Mouse (Mus musculus) CH12.LX (cell line): ENCODE results near the gene Eif2d. TPM values are rescaled to one million over a fixed set of nuclear protein-coding genes. Genes with fewer than 3 reads are reported as not detected.

ENCODE experiments used
- DNase-seq: peaks from one replicate; pipeline ENCODE4 v3.0.0-alpha.2; 2013; ENCODE audit errors: extremely low read depth
- H3K27ac ChIP-seq: 2 replicates; pipeline ENCODE4 v1.5.1; 2012; ENCODE audit warnings: low read depth, mild to moderate bottlenecking, control low read depth, moderate library complexity; ENCODE audit not compliant: insufficient read depth
- H3K27me3 ChIP-seq: replicated peaks from 2 replicates; pipeline ENCODE3; 2012; ENCODE audit warnings: inconsistent platforms
- H3K36me3 ChIP-seq, 2 experiments: replicated peaks in 1 of 2; 2 replicates each; pipeline versions ENCODE3 to v1.6.1; 2012; ENCODE audit warnings: inconsistent platforms in 1 of 2, low read length in 1 of 2, mild to moderate bottlenecking in 1 of 2, mixed read lengths in 1 of 2, moderate library complexity in 1 of 2; ENCODE audit not compliant: control insufficient read depth in 1 of 2, insufficient read depth in 1 of 2
- H3K4me1 ChIP-seq, 2 experiments: 2 replicates each; pipeline ENCODE4 v1.6.1; 2012; ENCODE audit warnings: inconsistent platforms in 1 of 2, moderate library complexity in 1 of 2; ENCODE audit not compliant: insufficient read depth in 2 of 2, control insufficient read depth in 1 of 2
- H3K4me2 ChIP-seq: 2 replicates; pipeline ENCODE4 v1.6.1; 2012; ENCODE audit warnings: low read depth, mild to moderate bottlenecking, control low read depth; ENCODE audit not compliant: poor library complexity, insufficient read depth, severe bottlenecking
- H3K4me3 ChIP-seq, 3 experiments: fragments of 150-350 bp in 1 of 3; sonication (generic) in 1 of 3; replicated peaks in 1 of 3; 2 replicates each; pipeline versions ENCODE3 to v1.5.1; 2011 to 2012; ENCODE audit warnings: low read depth in 2 of 3, low read length in 2 of 3, mild to moderate bottlenecking in 2 of 3, moderate library complexity in 2 of 3, control low read depth in 1 of 3, improper control_type of control experiment in 1 of 3, inconsistent platforms in 1 of 3, mixed read lengths in 1 of 3; ENCODE audit not compliant: poor library complexity in 1 of 3
- H3K79me2 ChIP-seq: replicated peaks from 2 replicates; pipeline ENCODE4 v1.6.1; 2012; ENCODE audit warnings: mild to moderate bottlenecking, moderate library complexity; ENCODE audit not compliant: control insufficient read depth, poor library complexity, insufficient read depth, severe bottlenecking; ENCODE audit errors: extremely low read depth
- H3K9ac ChIP-seq: 2 replicates; pipeline ENCODE4 v1.6.1; 2012; ENCODE audit warnings: low read depth, mild to moderate bottlenecking, control low read depth, moderate library complexity; ENCODE audit not compliant: insufficient read depth
- H3K9me3 ChIP-seq: replicated peaks from 2 replicates; pipeline ENCODE3; 2012; ENCODE audit warnings: low read length, inconsistent platforms, mixed read lengths
- BHLHE40 ChIP-seq: IDR thresholded peaks from 2 replicates; pipeline ENCODE4 v1.6.1; 2011; ENCODE audit warnings: mild to moderate bottlenecking, low read depth, low read length, improper control_type of control experiment
- CHD1 ChIP-seq: IDR thresholded peaks from 2 replicates; pipeline ENCODE4 v1.6.1; 2012; ENCODE audit warnings: low read depth, low read length, improper control_type of control experiment, inconsistent platforms
- CHD2 ChIP-seq: IDR thresholded peaks from 2 replicates; pipeline ENCODE4 v1.6.1; 2011; ENCODE audit warnings: low read length, improper control_type of control experiment
- E2F4 ChIP-seq: IDR thresholded peaks from 2 replicates; pipeline ENCODE4 v1.6.1; 2011; ENCODE audit warnings: low read depth, low read length, improper control_type of control experiment; ENCODE audit not compliant: insufficient replicate concordance
- ELF1 ChIP-seq: IDR thresholded peaks from 2 replicates; pipeline ENCODE4 v1.6.1; 2014; ENCODE audit warnings: low read depth, mild to moderate bottlenecking, inconsistent platforms, low read length, improper control_type of control experiment
- EP300 ChIP-seq: IDR thresholded peaks from 2 replicates; pipeline ENCODE4 v1.6.1; 2011; ENCODE audit warnings: low read length, improper control_type of control experiment
- ETS1 ChIP-seq: conservative IDR thresholded peaks from 2 replicates; pipeline ENCODE4 v1.6.1; 2012; ENCODE audit warnings: low read depth, mild to moderate bottlenecking, inconsistent platforms, low read length, improper control_type of control experiment, moderate library complexity
- GABPA ChIP-seq: IDR thresholded peaks from 2 replicates; pipeline ENCODE4 v1.6.1; 2012; ENCODE audit warnings: low read depth, low read length, improper control_type of control experiment, inconsistent platforms; ENCODE audit not compliant: insufficient replicate concordance
- HCFC1 ChIP-seq: IDR thresholded peaks from 2 replicates; pipeline ENCODE4 v1.6.1; 2012; ENCODE audit warnings: low read depth, mild to moderate bottlenecking, inconsistent platforms, low read length, improper control_type of control experiment
- IRF4 ChIP-seq: IDR thresholded peaks from 2 replicates; pipeline ENCODE4 v1.6.1; 2014; ENCODE audit warnings: low read depth, mild to moderate bottlenecking, inconsistent platforms, low read length, improper control_type of control experiment
- MAFK ChIP-seq: IDR thresholded peaks from 2 replicates; pipeline ENCODE4 v1.6.1; 2011; ENCODE audit warnings: low read length, improper control_type of control experiment; ENCODE audit not compliant: insufficient replicate concordance
- MAX ChIP-seq: IDR thresholded peaks from 2 replicates; pipeline ENCODE4 v1.6.1; 2011; ENCODE audit warnings: low read length, improper control_type of control experiment
- MAZ ChIP-seq: IDR thresholded peaks from 2 replicates; pipeline ENCODE4 v1.6.1; 2012; ENCODE audit warnings: low read depth, mild to moderate bottlenecking, inconsistent platforms, low read length, improper control_type of control experiment, moderate library complexity
- MXI1 ChIP-seq: IDR thresholded peaks from 2 replicates; pipeline ENCODE4 v1.6.1; 2011; ENCODE audit warnings: mild to moderate bottlenecking, low read depth, low read length, improper control_type of control experiment
- MYC ChIP-seq: IDR thresholded peaks from 2 replicates; pipeline ENCODE4 v1.6.1; 2011; ENCODE audit warnings: low read depth, mild to moderate bottlenecking, improper control_type of control experiment, low read length
- NELFE ChIP-seq: IDR thresholded peaks from 2 replicates; pipeline ENCODE4 v1.6.1; 2011; ENCODE audit warnings: low read depth, low read length, improper control_type of control experiment
- NRF1 ChIP-seq: IDR thresholded peaks from 2 replicates; pipeline ENCODE4 v1.6.1; 2014; ENCODE audit warnings: low read depth, mild to moderate bottlenecking, inconsistent platforms, low read length, improper control_type of control experiment, moderate library complexity
- POLR2A ChIP-seq: IDR thresholded peaks from 2 replicates; pipeline ENCODE4 v1.6.1; 2011; ENCODE audit warnings: low read depth, mild to moderate bottlenecking, improper control_type of control experiment, low read length
- RAD21 ChIP-seq: IDR thresholded peaks from 2 replicates; pipeline ENCODE4 v1.6.1; 2011; ENCODE audit warnings: low read depth, mild to moderate bottlenecking, low read length, improper control_type of control experiment, moderate library complexity
- RCOR1 ChIP-seq: conservative IDR thresholded peaks from 2 replicates; pipeline ENCODE4 v1.6.1; 2012; ENCODE audit warnings: low read depth, mild to moderate bottlenecking, inconsistent platforms, low read length, improper control_type of control experiment
- SMC3 ChIP-seq: IDR thresholded peaks from 2 replicates; pipeline ENCODE4 v1.6.1; 2011; ENCODE audit warnings: low read depth, low read length, improper control_type of control experiment
- TBP ChIP-seq: conservative IDR thresholded peaks from 2 replicates; pipeline ENCODE4 v1.6.1; 2011; ENCODE audit warnings: low read depth, low read length, improper control_type of control experiment
- TCF12 ChIP-seq: IDR thresholded peaks from 2 replicates; pipeline ENCODE4 v1.6.1; 2014; ENCODE audit warnings: low read depth, mild to moderate bottlenecking, inconsistent platforms, low read length, improper control_type of control experiment
- USF1 ChIP-seq: IDR thresholded peaks from 2 replicates; pipeline ENCODE4 v1.6.1; 2014; ENCODE audit warnings: low read depth, mild to moderate bottlenecking, inconsistent platforms, low read length, improper control_type of control experiment
- ZC3H11A ChIP-seq: IDR thresholded peaks from 2 replicates; pipeline ENCODE4 v1.6.1; 2012; ENCODE audit warnings: low read depth, mild to moderate bottlenecking, inconsistent platforms, low read length, improper control_type of control experiment
- ZKSCAN1 ChIP-seq: IDR thresholded peaks from 2 replicates; pipeline ENCODE4 v1.6.1; 2012; ENCODE audit warnings: low read depth, inconsistent platforms, low read length, improper control_type of control experiment, borderline replicate concordance
- ZMIZ1 ChIP-seq: IDR thresholded peaks from 2 replicates; pipeline ENCODE4 v1.6.1; 2012; ENCODE audit warnings: low read depth, mild to moderate bottlenecking, inconsistent platforms, low read length, improper control_type of control experiment
- ZNF384 ChIP-seq: IDR thresholded peaks from 2 replicates; pipeline ENCODE4 v1.6.1; 2012; ENCODE audit warnings: low read depth, low read length, improper control_type of control experiment, inconsistent platforms
- dilution Hi-C: fragments of 300-500 bp; cut with MboI; formaldehyde crosslinking; loops from 2 replicates; pipeline ENCODE4 v1.14.3; 2020; ENCODE audit warnings: low sequenced_read_pairs; ENCODE audit not compliant: extremely low pct_unique_long_range_greater_than_20kb, extremely low pct_ligation_motif_present
- in situ Hi-C: fragments of 300-500 bp; cut with MboI; formaldehyde crosslinking; loops from 3 replicates; pipeline ENCODE4 v1.14.3; 2019; ENCODE audit warnings: low sequenced_read_pairs, low pct_ligation_motif_present, low pct_unique_long_range_greater_than_20kb, mixed read lengths
- polyA plus RNA-seq: library from polyadenylated mRNA; unstranded; fragments of >175 nt; gene quantifications from 2 replicates; pipeline ENCODE4 v1.2.1, GENCODE M21; 2012; ENCODE audit warnings: low read depth; ENCODE audit not compliant: insufficient read length
- total RNA-seq, 2 experiments: library from RNA; depleted of rRNA; stranded (reverse); fragments of 300-350 nt in 1 of 2; fragments of >200 nt in 1 of 2; gene quantifications; 2 replicates each; pipeline ENCODE4 v1.2.3; 2012 to 2014

Gene Eif2d
- total and polyA plus RNA-seq, 3 experiments, result 46.9 to 57.2 (median 53.0) TPM

DNA sequence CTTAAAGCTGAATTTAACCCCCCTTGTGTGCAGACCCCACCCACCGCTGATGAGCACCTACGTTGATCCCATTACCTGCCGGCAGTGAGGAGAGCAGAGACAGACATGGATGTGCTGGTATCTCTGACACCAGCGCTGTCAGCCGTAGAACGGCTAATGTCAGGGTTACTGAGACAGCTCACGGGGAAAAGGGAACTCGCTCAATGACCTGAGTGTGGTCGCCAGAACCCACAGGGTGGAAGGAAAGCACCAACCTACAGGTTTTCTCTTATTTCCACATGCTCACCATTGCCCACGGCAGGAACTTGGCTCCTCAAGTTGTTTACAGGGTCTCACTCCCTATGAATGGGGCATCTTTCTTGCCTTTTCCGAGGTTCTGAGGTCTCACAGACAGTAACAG lies 66.0 kb downstream of the Eif2d start:
- no peak for DNase-seq
- Histone ChIP-seq H3K36me3 (no peaks in the 10 kb centered on the region), H3K4me3 (no peak overlapping the region), H3K27ac (no peak overlapping the region), H3K4me1 (peaks cover 0 to 14% of the 10 kb centered on the region in 2 experiments; a peak in 2 of 4 replicates), H3K4me2 (no peak overlapping the region), H3K9ac (no peak overlapping the region), H3K79me2 (no peaks in the 10 kb centered on the region), H3K27me3 (peaks cover 2% of the 10 kb centered on the region), H3K9me3 (no peaks in the 10 kb centered on the region)
- in situ Hi-C loops (loop anchor here (5.0 kb wide), 1 partner anchor 37 kb away; no protein-coding TSS in a partner anchor), dilution Hi-C loops (no loop called here)
- TF ChIP-seq SMC3 (no peak), IRF4 (no peak), ZKSCAN1 (no peak), TCF12 (no peak), ZNF384 (no peak), MAX (no peak), ELF1 (no peak), POLR2A (no peak), CHD1 (no peak), MAFK (no peak), ZMIZ1 (no peak), ZC3H11A (no peak), EP300 (no peak), ETS1 (no peak), MYC (no peak), TBP (no peak), USF1 (no peak), NELFE (no peak), NRF1 (no peak)

- in situ Hi-C loops (no loop called here), dilution Hi-C loops (no loop called here)
- H3K27ac ChIP-seq, result no peak overlapping the region
- H3K4me2 ChIP-seq, result no peak overlapping the region
- H3K79me2 ChIP-seq, result no peaks in the 10 kb centered on the region
- TF ChIP-seq MYC, result no peak
- no peak for TF ChIP-seq MAZ
- no peak for TF ChIP-seq RAD21
- no peak for TF ChIP-seq CHD2
- TF ChIP-seq ZNF384, result no peak
- no peak for TF ChIP-seq E2F4
- no peak for TF ChIP-seq MXI1
- no peak for TF ChIP-seq CHD1
- TF ChIP-seq HCFC1, result no peak
- no peak for TF ChIP-seq GABPA
- no peak for TF ChIP-seq ETS1
- TF ChIP-seq EP300, result no peak
- no peak for TF ChIP-seq RCOR1
- no peak for TF ChIP-seq NELFE
- TF ChIP-seq MAFK, result no peak
- no peak for TF ChIP-seq TCF12
- no peak for TF ChIP-seq BHLHE40
- no peak for TF ChIP-seq ZKSCAN1
- H3K36me3 ChIP-seq, result no peaks in the 10 kb centered on the region
- no peaks in the 10 kb centered on the region for H3K9me3 ChIP-seq
- H3K4me1 ChIP-seq, result peaks cover 5 to 8% of the 10 kb centered on the region in 2 experiments
- H3K9ac ChIP-seq, result no peak overlapping the region
- no peak for DNase-seq
- H3K4me3 ChIP-seq, result no peak overlapping the region
- H3K27me3 ChIP-seq, result no peaks in the 10 kb centered on the region
These were observed 69.0 kb downstream of the Eif2d start for GRCm38 (mm10) chr1:131221822-131222590.
